Mouse (Mus musculus) G1E (cell line): Measurements from ENCODE around the gene Golm1.

Experiments used
- CTCF ChIP-seq: IDR thresholded peaks from 2 replicates; pipeline ENCODE4 v1.5.1; 2012; ENCODE audit warnings: low read depth, low read length, inconsistent platforms, mixed read lengths
- GATA1 ChIP-seq: IDR thresholded peaks from 2 replicates; pipeline ENCODE4 v1.6.1; 2012; ENCODE audit warnings: borderline replicate concordance, low read length, inconsistent platforms, mixed read lengths
- GATA2 ChIP-seq: IDR thresholded peaks from 2 replicates; pipeline ENCODE4 v1.6.1; 2012; ENCODE audit warnings: low read depth, low read length, inconsistent platforms, borderline replicate concordance
- POLR2AphosphoS5 ChIP-seq: IDR thresholded peaks from 2 replicates; pipeline ENCODE4 v1.6.1; 2012; ENCODE audit warnings: low read depth, low read length, inconsistent platforms; ENCODE audit not compliant: insufficient replicate concordance

DNA sequence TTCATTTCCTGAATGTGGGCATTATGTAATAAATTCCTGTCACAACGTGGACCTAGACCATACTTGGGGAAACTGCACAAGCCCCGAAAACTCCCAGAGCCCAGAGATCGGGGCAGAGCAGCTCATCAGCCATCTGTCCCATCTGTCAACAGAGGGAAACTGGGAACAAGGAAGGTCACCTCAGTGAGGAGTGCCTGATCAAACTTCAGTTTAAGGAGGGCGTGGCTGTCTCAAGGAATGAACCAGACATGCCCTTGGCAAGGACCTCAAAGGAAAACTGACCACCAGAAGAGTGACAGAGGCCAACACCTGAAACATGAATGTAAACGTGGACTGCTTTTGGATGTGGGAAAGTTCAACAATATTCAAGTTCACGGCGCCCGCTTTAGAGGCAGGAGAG, 14.2 kb downstream of the Golm1 start:
- TF ChIP-seq CTCF: no peak
- no peak for TF ChIP-seq GATA1
- no peak for TF ChIP-seq POLR2AphosphoS5
- no peak for TF ChIP-seq GATA2
